Mouse (Mus musculus): ENCODE results near the gene Ccnd3. TPM values are rescaled to one million over a fixed set of nuclear protein-coding genes. Genes with fewer than 3 reads are reported as not detected.

Gene Ccnd3
- polyA plus RNA-seq (2012; rRNA removed) (349 and 415 TPM in 2 replicates), polyA plus RNA-seq (2014; fragmentation: Nextera tagmentation; extraction: Ambion mirVana) (513 and 520 TPM in 2 replicates)

DNA sequence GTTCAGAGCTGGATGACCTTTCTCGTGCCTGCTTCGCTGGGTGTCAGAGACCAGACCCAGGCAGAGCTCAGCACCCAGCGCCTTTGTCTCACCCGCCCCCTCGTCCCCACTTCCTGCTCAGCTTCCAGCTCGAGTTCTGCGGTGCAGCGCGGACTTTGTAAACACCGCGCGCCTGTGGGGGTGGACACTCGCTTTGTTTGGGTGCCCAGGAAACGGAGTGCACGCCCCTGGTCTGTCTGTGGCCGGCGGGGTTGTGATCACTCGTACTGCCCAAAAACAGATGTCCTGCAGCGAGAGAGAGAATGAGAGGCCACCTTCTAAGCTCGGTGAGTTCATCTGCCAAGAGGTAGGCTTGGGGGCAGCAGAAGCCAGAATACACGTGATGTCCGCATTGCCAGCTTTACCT lies at the start of gene Ccnd3:
Gene Ccnd3 (plus strand): TSS at position 111 of the 406 bp plus-strand sequence.
- H3K4me3 ChIP-seq (replicated peaks; ENCODE audit: low read length): peak within 1 kb of the TSS; percentile 35

DNA sequence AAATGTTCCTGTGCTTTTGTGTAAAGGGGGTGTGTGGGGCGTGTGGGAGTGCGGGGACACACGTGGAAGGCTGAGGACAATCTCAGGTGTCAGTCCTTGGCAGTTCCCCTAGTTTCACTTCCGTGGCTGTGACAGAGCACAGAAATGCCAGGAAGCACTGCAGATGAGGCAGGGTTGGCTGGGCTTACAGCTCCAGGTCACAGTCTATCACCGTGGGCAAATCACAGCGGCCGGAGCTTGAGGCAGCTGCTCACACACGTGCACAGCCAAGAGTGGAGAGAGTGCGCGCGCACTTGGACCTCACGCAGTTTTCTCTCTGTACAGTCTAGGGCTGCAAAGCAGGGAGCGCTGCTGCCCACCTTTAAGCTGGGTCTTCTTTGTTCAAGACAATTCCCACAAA lies 46.5 kb upstream of the Ccnd3 start:
- 73% methylated on average over 13 of the region's 13 CpGs for WGBS
- no peak overlapping the region for H3K9ac ChIP-seq (ENCODE audit: low read depth, low read length, severe bottlenecking)
- H3K4me3 ChIP-seq (replicated peaks; ENCODE audit: low read length): no peak overlapping the region
- no peaks in the 10 kb centered on the region for H3K9me3 ChIP-seq (ENCODE audit: control insufficient read depth, low read length)
- H3K27ac ChIP-seq (replicated peaks; ENCODE audit: low read depth, low read length): no peak overlapping the region
- no peak for TF ChIP-seq POLR2A (IDR thresholded peaks at IDR 0.05; ENCODE audit: borderline replicate concordance, extremely low read depth, insufficient read depth, insufficient read length)
- no peaks in the 10 kb centered on the region for H3K36me3 ChIP-seq (ENCODE audit: control insufficient read depth, insufficient read depth, low read length)
- ATAC-seq (ENCODE audit: low FRiP score, low read depth) (no peak), DNase-seq (ENCODE audit: low spot score) (no peak)
- H3K27me3 ChIP-seq (ENCODE audit: control insufficient read depth, insufficient read depth, low read length): no peaks in the 10 kb centered on the region
- H3K4me2 ChIP-seq (replicated peaks; ENCODE audit: low read depth, low read length, severe bottlenecking): no peak overlapping the region
- no peaks in the 10 kb centered on the region for H3K4me1 ChIP-seq (ENCODE audit: control insufficient read depth, insufficient read depth, low read length)

More for the DNA sequence above, at the start of gene Ccnd3:
- DNase-seq (ENCODE audit: low spot score) (no peak), ATAC-seq (ENCODE audit: low FRiP score, low read depth) (no peak)
- peak within 1 kb of the TSS; percentile 58 for H3K4me2 ChIP-seq (replicated peaks; ENCODE audit: low read depth, low read length, severe bottlenecking)
- H3K27me3 ChIP-seq (ENCODE audit: control insufficient read depth, insufficient read depth, low read length): no peaks in the 10 kb centered on the region
- H3K27ac ChIP-seq (replicated peaks; ENCODE audit: low read depth, low read length): no peak within 1 kb of the TSS
- H3K36me3 ChIP-seq (ENCODE audit: control insufficient read depth, insufficient read depth, low read length): peaks cover 10% of the 10 kb centered on the region
- peaks cover 24% of the 10 kb centered on the region for H3K4me1 ChIP-seq (ENCODE audit: control insufficient read depth, insufficient read depth, low read length)
- 2% methylated on average over 22 of the region's 22 CpGs for WGBS
- peak within 1 kb of the TSS; percentile 58 for H3K9ac ChIP-seq (ENCODE audit: low read depth, low read length, severe bottlenecking)
- no peak for TF ChIP-seq POLR2A (IDR thresholded peaks at IDR 0.05; ENCODE audit: borderline replicate concordance, extremely low read depth, insufficient read depth, insufficient read length)
- H3K9me3 ChIP-seq (ENCODE audit: control insufficient read depth, low read length): no peaks in the 10 kb centered on the region

DNA sequence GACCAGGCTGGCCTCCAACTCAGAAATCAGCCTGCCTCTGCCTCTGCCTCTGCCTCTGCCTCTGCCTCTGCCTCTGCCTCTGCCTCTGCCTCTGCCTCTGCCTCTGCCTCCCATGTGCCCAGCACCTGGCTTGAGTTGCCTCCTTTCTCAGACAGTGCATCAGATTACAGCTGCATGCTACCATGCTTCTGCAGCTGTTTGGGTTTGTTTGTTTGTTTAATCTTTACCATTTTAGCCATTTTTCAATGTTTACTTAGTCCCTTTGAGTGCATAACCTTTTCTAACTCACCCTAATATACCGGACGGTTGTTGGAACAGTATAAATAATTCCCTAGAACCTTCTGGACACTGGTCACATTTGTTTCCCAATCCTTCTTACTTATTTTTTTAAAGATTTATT lies 45.9 kb upstream of the Ccnd3 start:
- Histone ChIP-seq H3K4me1 (ENCODE audit: control insufficient read depth, insufficient read depth, low read length) (no peaks in the 10 kb centered on the region), H3K27ac (replicated peaks; ENCODE audit: low read depth, low read length) (no peak overlapping the region), H3K4me3 (replicated peaks; ENCODE audit: low read length) (no peak overlapping the region), H3K4me2 (replicated peaks; ENCODE audit: low read depth, low read length, severe bottlenecking) (no peak overlapping the region), H3K9me3 (ENCODE audit: control insufficient read depth, low read length) (no peaks in the 10 kb centered on the region), H3K36me3 (ENCODE audit: control insufficient read depth, insufficient read depth, low read length) (no peaks in the 10 kb centered on the region), H3K27me3 (ENCODE audit: control insufficient read depth, insufficient read depth, low read length) (no peaks in the 10 kb centered on the region), H3K9ac (ENCODE audit: low read depth, low read length, severe bottlenecking) (no peak overlapping the region)
- TF ChIP-seq POLR2A (IDR thresholded peaks at IDR 0.05; ENCODE audit: borderline replicate concordance, extremely low read depth, insufficient read depth, insufficient read length): no peak
- 94% methylated on average over 2 of the region's 2 CpGs for WGBS
- DNase-seq (ENCODE audit: low spot score) (no peak), ATAC-seq (ENCODE audit: low FRiP score, low read depth) (no peak)

DNA sequence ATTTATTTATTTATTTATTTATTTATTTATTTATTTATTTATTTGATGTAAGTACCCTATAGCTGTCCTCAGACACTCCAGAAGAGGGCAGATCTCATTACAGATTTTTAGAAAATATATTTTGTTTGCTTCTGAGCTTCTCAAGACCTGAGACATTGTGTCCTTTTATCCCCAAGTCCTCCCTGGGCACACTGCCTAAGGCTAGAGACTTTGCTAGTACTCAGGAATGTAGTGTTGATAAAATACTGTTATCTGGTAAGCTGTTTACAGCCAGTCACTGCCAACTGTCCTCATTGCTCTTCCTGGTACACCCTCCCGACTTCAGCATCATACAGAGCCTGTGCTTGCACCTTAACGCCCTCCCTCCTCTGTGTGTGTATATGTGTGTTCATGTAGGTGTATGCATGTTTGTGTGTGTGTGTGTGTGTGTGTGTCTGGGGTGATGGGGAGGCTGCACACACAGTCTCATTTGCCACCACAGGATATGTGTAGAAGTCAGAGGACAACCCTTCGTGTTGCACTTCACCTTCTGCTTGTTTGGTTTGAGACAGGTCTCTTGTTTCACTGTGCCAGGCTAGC lies 45.4 kb upstream of the Ccnd3 start:
- H3K27ac ChIP-seq (replicated peaks; ENCODE audit: low read depth, low read length): no peak overlapping the region
- TF ChIP-seq POLR2A (IDR thresholded peaks at IDR 0.05; ENCODE audit: borderline replicate concordance, extremely low read depth, insufficient read depth, insufficient read length): no peak
- no peaks in the 10 kb centered on the region for H3K27me3 ChIP-seq (ENCODE audit: control insufficient read depth, insufficient read depth, low read length)
- H3K9me3 ChIP-seq (ENCODE audit: control insufficient read depth, low read length): no peaks in the 10 kb centered on the region
- no peaks in the 10 kb centered on the region for H3K4me1 ChIP-seq (ENCODE audit: control insufficient read depth, insufficient read depth, low read length)
- WGBS: 61% methylated on average over 3 of the region's 3 CpGs
- H3K4me2 ChIP-seq (replicated peaks; ENCODE audit: low read depth, low read length, severe bottlenecking): no peak overlapping the region
- H3K9ac ChIP-seq (ENCODE audit: low read depth, low read length, severe bottlenecking): no peak overlapping the region
- no peak for DNase-seq (ENCODE audit: low spot score)
- no peaks in the 10 kb centered on the region for H3K36me3 ChIP-seq (ENCODE audit: control insufficient read depth, insufficient read depth, low read length)
- ATAC-seq (ENCODE audit: low FRiP score, low read depth): no peak
- H3K4me3 ChIP-seq (replicated peaks; ENCODE audit: low read length): no peak overlapping the region

DNA sequence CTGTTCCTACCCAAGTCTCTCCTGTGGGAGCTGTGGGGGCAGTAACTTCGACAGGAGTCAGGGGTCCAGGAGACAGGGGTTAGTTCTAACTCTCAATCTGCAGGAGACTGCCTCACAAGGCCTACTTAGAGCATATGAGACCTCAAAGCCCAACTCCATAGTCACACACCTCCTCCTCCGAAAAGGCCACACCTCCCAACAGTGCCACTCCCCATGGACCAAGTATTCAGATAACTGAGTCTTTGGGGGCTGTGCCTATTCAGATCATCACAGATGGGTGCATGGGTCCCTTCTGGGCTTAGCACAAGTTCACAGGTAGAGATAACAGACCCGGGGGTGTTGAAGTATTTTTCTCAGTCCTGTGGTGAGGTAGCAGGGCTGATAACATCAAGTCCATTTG lies 43.2 kb upstream of the Ccnd3 start:
- H3K9me3 ChIP-seq (ENCODE audit: control insufficient read depth, low read length): no peaks in the 10 kb centered on the region
- DNase-seq (ENCODE audit: low spot score) (no peak), ATAC-seq (ENCODE audit: low FRiP score, low read depth) (no peak)
- WGBS: 67% methylated on average over 3 of the region's 3 CpGs
- TF ChIP-seq POLR2A (IDR thresholded peaks at IDR 0.05; ENCODE audit: borderline replicate concordance, extremely low read depth, insufficient read depth, insufficient read length): no peak
- no peaks in the 10 kb centered on the region for H3K36me3 ChIP-seq (ENCODE audit: control insufficient read depth, insufficient read depth, low read length)
- no peaks in the 10 kb centered on the region for H3K27me3 ChIP-seq (ENCODE audit: control insufficient read depth, insufficient read depth, low read length)
- no peak overlapping the region for H3K9ac ChIP-seq (ENCODE audit: low read depth, low read length, severe bottlenecking)
- no peak overlapping the region for H3K27ac ChIP-seq (replicated peaks; ENCODE audit: low read depth, low read length)
- no peak overlapping the region for H3K4me2 ChIP-seq (replicated peaks; ENCODE audit: low read depth, low read length, severe bottlenecking)
- no peaks in the 10 kb centered on the region for H3K4me1 ChIP-seq (ENCODE audit: control insufficient read depth, insufficient read depth, low read length)
- no peak overlapping the region for H3K4me3 ChIP-seq (replicated peaks; ENCODE audit: low read length)
